Mouse (Mus musculus): ENCODE results near the gene Sun2.

Gene Sun2

DNA sequence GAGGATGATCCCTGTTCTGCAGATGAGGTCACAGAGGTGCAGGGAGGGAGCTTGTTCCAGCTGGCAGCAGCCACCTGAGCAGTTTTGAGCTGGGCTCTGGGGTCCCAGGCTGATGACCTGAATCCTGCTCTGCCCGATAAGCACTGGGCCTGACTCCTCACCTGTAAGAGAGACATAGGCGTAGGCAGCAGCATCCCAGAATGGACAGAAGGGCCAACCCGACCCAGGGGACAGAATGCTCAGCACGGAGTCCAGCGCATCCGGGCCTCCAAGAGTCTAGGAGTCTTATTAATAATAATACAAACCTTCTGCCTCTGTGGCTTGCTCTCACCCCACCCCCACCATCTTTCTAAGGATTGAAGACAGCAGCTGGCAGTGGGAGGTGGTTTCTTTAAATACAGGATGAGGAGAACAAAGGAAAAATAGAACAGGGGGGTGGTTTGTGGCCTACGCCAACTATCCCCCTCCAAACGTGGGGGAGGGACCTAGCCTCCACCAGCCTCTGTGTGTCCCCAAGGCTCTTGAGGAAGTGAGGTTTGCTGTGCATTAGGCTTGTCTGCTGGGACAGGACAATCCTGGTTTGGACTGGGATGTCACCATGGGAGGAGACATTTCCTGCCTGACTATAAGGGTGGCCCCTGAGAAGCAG lies 13.8 kb upstream of the Sun2 start:
- DNase-seq (ENCODE audit: low spot score), result no peak

GRCm38 (mm10) chr15:79755176-79755575 lies 12.8 kb upstream of the Sun2 start:
- DNase-seq (ENCODE audit: low spot score), result no peak

DNA sequence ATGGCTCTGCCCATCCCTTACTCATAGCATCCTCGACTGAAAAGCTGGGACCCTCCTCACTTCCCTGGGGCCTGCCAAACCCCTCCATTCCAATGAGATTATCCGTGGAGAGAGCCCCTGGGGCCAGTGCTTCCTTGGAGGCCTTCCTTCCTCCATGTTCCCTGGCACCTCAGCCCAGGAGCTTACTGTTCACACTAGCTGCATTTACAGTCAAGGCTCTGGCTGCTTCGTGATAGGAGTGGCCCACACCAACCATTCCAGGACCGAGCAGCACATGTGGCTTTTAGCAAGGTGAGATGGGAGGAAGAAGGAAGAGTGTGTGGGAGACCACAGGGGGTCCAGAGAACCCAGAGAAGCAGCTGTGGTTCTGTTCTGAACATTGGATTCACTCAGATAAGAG lies 11.5 kb upstream of the Sun2 start:
- no peak for DNase-seq (ENCODE audit: low spot score)

DNA sequence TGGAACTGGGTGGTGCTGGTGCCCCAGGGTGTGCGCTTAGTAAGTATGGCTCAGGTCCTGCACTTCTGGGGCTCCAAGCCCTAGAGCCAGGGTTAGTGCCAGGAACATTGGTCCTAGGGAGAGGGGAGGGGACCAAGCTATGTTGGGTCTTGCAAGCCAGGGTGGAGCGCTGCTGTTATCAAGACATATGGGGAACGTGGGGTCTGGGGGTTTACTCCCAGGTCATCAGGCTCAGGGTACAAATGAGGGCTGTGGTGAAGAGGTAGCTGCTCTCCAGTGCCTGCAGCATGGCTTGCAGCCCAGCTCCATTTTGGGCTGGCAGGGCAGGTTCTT lies 11.1 kb upstream of the Sun2 start:
- no peak for DNase-seq (ENCODE audit: low spot score)

- peak; percentile 48 for DNase-seq (ENCODE audit: low spot score)
Observed at GRCm38 (mm10) chr15:79752742-79753419, 10.5 kb upstream of the Sun2 start.

- no peak for DNase-seq (ENCODE audit: low spot score)
Observed at GRCm38 (mm10) chr15:79751772-79752171, 9.4 kb upstream of the Sun2 start.

DNA sequence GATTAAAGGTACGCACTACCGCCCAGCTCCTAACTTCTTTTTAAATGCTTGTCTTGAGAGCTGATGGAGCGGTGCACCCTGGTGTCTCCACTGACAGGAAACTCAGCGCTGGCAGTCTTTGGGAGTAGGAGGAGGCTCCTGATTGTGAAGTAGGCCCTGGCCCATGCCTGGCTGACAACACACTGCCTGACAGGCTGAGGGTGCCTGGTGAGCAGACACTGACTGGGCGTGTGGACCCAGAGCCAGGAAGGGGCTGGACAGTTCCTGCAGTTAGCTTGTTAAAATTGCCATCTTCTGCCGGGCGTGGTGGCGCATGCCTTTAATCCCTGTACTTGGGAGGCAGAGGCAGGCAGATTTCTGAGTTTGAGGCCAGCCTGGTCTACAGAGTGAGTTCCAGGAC lies 7.9 kb upstream of the Sun2 start:
- DNase-seq (ENCODE audit: low spot score), result no peak

DNA sequence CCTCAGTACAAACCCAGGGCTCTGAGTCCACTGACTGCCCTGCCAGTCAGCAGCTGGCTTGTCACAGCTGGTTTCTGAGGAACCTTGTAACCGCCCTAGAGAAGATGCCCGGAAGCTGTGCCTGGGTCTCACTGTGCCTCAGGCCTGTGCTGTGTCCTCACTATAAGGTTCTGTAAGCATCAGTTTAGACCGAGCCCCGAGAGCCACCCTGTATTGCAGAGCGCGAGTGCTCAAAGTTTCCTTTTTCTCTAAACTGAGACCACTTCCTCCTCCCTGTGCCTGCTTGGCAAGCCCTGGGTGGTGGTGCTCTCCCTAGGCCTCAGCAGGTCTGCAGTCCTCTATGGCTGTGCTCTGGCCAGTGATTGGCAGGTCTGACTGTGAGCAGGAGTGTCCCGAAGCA lies 6.8 kb upstream of the Sun2 start:
- no peak for DNase-seq (ENCODE audit: low spot score)

GRCm38 (mm10) chr15:79747998-79748397 lies 5.7 kb upstream of the Sun2 start:
- DNase-seq (ENCODE audit: low spot score), result no peak

DNA sequence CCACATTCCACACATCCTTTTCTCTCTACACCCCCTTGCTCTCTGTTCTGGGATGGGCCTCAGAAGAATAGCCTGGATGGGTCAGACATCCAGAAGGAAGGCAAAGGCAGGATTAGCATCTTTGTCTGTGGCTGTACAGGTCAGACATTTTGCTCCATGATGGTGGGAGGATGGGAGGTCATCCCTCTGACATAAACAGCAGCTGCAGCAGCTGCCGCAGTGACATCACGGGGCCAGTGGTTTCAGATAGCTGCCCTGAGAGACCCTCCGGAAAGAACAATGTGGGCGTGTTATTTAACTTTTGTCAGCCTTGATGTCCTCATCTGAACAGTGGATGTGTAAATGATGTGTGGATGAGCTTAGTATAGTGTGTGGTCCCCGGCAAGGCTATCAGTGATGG lies 3.5 kb upstream of the Sun2 start:
- DNase-seq (ENCODE audit: low spot score), result no peak

DNA sequence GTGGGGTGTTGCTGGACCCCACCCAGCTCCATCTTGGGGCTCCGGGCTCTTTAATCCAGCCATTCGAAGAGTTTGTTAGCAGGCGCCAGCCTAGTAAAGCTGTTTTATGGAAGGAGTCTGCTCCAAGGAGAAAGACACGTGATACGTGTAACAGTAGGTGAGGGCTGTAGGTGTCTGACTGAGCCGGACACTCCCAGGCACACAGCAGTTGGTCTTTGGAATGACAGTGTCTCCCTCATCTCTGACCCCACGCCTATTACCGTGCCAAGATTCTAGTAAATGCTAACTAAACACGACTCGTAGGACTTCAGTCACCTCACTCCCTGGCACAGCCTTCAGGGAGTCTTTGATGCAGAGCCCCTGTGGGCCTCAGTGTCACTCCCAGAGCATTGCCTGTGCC lies 3.0 kb upstream of the Sun2 start:
- DNase-seq (ENCODE audit: low spot score), result no peak

- no peak for DNase-seq (ENCODE audit: low spot score)
Observed at GRCm38 (mm10) chr15:79744742-79745141, 2.4 kb upstream of the Sun2 start.

DNA sequence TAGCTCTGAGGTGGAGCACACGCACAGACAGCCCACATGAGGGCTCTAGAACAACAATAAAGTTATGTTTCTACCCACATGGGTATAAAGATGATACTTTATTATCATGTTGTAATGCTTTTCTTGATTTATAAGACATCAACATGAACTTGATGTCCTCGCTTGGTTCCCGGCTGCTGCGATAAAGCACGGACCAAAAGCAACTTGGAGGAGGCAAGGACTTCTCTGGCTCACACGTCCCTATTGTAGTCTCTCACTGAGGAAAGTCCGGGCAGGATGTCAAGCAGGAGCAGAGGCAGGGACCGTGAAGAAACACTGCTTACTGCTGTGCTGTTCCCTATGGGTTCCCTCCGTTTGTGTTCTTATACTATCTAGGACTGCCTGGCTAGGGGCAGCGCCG lies 1.7 kb upstream of the Sun2 start:
- DNase-seq (ENCODE audit: low spot score), result no peak

GRCm38 (mm10) chr15:79742706-79743023 lies 329 bp upstream of the Sun2 start:
- no peak for DNase-seq (ENCODE audit: low spot score)

- no peak for DNase-seq (ENCODE audit: low spot score)
Observed at GRCm38 (mm10) chr15:79741173-79741858, 1.0 kb downstream of the Sun2 start.

DNA sequence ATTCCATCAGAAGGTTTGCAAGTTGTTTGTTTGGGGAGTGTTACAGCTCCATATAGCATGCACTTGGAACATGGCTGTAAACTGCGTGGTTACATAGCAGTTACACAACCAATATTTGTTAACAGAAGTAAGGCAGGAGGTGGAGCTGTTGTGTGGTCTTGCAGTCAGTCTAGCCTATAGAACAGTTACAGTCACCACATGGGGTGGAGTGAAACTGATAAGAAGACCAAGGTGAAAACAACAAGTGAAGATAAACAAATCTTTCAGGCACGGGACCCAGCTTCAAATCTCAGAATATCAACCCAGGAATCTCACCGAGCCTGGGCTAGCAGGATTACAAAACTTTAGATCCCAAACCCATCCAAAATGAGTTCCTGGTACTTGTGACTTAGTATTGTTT lies 1.6 kb downstream of the Sun2 start:
- no peak for DNase-seq (ENCODE audit: low spot score)

- DNase-seq (ENCODE audit: low spot score), result no peak
Observed at GRCm38 (mm10) chr15:79734311-79734710, 8.0 kb downstream of the Sun2 start.

DNA sequence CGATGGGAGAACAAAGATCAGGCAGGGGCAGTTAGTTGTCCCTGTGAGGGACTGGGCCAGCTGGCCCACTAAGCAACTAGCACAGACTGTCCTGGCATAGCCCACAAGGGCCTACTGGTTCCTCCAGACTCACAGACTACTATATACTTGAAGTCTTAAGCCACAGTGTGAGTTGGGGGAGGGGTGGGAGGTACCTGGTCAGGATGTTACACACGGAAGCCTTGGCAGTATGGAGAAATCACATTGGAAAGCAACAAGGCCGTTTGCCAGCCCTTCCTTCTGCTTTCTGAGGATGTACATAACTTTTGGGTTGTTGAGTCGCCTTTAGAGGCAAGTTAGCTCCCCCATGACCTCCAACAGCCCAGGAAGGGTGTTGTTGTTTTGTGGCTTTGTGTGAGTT lies 8.7 kb downstream of the Sun2 start:
- no peak for DNase-seq (ENCODE audit: low spot score)

DNA sequence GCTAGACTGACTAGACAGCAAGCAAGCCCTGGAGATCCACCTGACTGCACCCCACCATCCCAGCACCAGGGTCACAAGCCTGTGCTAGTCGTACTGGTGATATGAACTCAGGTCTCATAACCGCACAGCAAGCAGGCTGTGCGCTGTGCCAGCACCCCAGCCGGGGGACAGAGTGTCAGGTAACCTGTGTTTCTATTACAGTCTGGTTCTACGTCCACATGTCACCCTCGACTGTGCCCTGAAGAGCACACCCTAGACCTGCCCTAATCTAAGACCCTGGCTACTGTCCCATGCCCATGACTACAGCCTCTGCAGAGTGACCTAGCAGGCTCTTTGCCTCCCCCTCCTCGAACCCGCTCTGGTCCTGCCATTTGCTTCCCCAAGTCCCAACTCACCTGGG lies 9.1 kb downstream of the Sun2 start:
- no peak for DNase-seq (ENCODE audit: low spot score)

DNA sequence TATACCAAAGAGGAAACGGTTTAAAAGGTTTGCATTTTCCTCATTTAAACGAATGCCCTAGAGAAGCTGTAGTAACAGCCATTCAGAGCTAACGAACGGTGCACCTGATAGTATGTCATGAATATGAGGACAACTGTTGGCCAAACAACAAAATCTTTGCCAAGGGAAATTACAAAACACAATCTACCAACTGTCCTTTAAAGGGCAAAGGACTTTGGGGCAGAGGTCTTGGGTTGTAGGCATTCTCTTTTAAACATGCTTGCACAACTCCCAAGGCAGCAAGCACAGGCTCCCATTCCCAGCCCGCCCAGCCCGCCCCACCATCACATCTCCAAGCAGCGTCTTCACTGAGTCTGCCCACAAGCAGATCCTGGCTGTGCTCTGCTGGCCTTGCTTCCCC lies 10.8 kb downstream of the Sun2 start:
- DNase-seq (ENCODE audit: low spot score), result no peak

- no peak for DNase-seq (ENCODE audit: low spot score)
Observed at GRCm38 (mm10) chr15:79728731-79729388, 13.5 kb downstream of the Sun2 start.

DNA sequence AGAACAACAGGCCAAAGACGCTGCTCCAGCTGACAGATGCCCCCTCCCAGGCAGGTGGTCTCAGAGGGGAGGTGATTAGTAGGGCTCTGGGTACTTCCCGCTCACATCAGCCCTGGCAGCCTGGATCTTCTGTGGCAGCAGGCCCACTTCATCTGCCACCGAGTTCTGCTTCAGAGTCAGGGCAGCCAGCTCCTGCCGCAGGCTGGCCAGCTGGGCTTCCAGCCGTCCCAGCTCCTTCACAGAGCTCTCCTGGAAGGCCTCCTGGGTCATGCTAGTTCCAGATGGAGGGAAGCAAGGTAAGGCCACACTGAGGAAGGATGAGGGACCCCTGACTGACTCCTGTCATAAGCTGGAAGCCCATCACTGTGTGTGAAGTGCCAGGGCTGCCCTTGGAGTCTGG lies 14.0 kb downstream of the Sun2 start:
- DNase-seq (ENCODE audit: low spot score), result no peak

DNA sequence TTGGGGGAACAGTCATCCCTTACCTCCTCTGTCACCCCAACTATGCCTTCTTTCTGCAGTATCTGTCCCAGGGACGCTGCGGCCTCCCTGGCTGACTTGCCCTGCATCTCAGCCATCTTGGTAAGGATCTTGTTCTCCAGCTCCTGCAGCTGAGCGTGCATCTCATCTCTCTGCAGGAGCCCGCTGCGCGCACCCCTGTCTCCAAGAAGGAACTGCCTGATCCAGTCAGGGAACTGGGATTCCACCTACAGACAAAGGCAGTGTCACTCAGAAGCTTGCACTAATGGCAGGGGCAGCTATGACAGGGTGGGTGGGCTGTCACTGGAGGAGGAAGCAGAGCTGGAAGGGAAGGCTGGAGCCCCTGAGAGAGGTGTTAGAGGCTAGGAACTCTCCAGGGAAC lies 14.5 kb downstream of the Sun2 start:
- DNase-seq (ENCODE audit: low spot score), result no peak

All from ovary, adult 18-20 months (tissue).